Mouse (Mus musculus): ENCODE measurements at regions not wholly inside any gene's neighbourhood (a gene's known extent, or its start where the extent isn't known, plus 50 kb on each side); places are given as distances from the start of the nearest gene placed in this dataset.

DNA sequence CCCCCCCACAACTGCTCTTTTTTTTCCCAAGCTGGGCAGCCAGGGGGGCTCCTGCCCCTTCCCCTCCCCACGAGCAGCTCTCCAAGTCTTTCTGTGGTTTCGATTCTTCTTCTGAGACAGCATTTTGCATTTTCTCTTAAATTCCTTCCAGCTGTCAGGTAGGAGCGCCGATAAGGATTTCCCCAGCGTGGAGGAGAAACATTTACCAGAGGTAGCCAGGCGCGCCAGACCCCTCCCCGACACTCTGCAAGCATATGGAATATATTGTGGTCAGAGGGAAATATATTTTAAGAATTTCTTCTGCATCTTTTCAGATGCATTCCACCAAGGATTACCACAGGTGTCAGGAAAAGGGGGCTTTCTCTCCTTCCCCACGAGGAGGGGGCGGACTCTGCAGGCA, 111.9 kb downstream of the Tbx5 start:
- no peak for DNase-seq (ENCODE audit: extremely low spot score, low spot score)

DNA sequence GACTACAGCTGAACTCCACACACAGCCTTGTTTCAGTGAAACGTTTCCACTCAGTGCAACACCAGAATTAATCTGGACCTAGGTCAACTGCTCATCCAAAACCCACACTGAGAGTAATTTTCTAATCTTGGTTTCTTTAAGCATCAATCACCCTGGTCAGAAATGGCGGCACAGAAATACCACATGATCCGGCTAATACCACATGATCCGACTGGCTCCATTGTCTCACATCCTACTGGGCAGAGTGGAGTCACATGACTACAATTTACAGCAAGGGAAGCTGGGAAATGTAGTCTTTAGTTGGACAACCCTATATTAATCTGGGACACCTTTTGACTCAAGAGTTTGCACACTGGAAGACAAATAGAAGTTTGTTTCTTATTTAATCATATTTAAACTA, 115.9 kb downstream of the Tbx5 start:
- DNase-seq (ENCODE audit: extremely low spot score, low spot score), result no peak

DNA sequence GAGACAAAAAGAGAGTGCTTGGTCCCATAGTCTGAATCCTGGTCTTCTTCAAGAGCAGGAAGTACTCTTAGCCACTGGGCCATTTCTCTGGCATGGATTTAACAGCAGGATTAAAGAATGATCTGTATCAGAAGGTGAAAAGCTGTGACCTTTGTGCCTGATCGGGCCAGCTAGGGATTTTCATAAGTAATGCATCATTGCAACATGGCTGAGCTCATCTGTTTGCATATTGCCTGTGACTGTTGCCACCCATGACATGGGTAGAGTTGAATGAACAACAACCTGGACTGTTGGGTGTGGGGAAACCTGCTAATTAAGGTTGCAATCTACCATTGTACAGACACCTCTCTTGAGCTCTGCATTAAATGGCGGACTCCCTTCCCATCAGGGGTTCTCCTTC, 119.6 kb downstream of the Tbx5 start:
- DNase-seq (ENCODE audit: extremely low spot score, low spot score), result no peak

DNA sequence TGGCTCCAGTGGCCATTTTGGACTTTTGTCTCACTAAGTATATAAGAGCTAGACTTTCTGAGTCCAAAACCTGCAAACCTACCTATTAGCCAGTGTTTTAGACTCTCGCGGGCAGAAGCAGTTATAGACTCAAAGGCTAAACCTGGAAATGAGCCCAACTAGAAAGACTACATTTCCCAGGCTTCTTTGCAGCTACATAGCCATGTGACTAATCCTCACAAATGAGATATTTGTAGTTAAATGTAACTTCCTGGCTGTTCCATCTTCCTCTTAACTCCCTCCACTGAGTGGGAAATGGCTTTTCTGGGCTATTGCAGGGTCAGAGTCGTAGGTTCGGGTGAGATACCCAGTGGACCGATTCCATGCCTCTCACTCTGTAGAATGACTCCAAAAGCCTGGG, 120.7 kb downstream of the Tbx5 start:
- DNase-seq (ENCODE audit: extremely low spot score, low spot score), result no peak

DNA sequence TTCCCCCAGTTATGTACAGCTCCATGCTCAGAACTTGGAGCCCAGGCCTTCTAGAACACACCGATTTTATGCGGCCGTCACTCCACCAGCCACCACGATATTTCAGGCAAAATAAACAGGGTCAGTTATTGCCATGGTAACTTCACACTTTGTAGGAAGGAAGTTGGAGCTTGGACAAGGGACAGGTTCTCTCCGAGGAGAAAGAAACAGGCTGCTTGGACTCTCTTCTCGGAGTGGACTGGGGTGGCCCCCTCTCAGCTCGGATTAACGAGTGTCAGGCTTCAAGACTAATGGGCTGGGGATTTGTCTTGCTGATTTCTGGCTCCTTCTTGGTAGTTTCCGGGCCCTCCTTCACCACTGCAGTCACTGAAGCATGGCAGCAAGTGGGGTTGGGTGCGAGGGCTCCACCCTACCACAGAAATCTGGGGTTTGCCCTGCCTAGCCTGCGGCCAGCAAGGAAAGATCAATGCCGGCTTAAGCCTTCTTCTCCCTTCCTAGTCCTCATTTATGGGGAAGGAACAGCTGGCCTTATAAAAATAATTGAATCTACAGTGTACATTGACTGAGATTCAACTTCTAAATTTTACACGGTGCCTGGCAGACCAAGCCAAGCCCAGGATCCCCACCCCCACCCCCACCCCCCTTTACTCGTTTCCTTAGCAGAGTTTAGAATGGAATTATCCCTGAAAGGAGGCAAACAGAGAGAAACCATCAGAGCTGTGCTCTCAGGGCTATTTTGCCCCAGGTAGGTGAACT, 121.5 kb downstream of the Tbx5 start:
- DNase-seq (ENCODE audit: extremely low spot score, low spot score), result no peak

DNA sequence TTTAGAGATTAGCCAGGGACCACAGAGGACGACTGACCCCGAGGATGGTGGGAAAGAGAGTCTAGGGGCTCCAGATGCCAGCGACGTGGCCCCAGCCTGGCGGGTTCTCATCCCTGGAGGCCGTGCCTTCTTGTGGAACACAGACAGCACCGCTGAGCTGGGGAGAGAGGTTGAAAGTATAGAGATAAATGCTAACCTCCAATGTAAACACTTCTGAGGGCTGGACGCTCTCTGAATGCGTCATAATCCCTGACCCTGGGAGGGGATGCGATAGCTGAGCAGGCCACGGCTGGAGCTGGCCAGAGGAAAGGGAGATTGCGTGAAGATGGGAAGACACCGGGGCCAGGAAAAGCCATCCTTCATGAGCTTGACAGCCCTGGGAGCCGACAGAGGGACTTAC, 126.5 kb downstream of the Tbx5 start:
- no peak for DNase-seq (ENCODE audit: extremely low spot score, low spot score)

DNA sequence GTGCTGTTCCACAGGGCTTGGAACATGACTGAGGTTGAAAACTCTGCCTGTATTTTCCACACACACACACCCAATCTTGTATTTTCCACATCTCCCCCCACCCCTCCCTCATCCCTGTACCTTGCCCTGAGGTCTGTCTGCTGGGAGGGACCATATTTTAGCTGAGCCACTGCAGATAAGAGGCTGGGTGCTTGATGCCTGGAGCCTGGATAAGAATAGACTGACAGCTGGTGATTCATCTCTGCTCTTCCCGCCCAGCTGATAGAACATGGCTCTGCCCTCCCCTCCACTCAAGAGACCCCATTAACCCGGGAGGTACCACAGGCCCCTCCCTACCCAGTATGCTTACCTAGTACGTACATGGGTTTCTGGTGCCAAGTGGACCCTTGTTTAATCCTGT, 132.3 kb downstream of the Tbx5 start:
- DNase-seq (ENCODE audit: extremely low spot score, low spot score), result no peak

DNA sequence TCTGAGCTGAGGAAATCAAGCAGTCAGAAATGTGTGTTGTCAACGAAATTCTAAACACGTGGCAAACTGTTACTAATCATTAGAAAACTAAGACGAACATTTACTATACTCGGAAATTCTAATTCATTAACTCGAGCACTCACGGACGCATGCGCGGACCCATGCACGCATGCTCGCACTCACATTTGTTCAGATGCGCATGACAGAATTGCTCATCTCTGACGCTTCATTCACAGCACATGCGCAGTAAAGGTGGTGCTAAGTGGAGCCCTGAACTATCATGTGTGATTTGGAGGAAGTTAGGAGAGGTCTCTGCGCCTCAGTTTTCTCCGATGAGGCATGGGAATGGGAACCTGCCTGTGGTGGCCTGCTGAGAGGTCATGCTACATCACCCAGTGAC, 138.8 kb downstream of the Tbx5 start:
- no peak for DNase-seq (ENCODE audit: extremely low spot score, low spot score)

DNA sequence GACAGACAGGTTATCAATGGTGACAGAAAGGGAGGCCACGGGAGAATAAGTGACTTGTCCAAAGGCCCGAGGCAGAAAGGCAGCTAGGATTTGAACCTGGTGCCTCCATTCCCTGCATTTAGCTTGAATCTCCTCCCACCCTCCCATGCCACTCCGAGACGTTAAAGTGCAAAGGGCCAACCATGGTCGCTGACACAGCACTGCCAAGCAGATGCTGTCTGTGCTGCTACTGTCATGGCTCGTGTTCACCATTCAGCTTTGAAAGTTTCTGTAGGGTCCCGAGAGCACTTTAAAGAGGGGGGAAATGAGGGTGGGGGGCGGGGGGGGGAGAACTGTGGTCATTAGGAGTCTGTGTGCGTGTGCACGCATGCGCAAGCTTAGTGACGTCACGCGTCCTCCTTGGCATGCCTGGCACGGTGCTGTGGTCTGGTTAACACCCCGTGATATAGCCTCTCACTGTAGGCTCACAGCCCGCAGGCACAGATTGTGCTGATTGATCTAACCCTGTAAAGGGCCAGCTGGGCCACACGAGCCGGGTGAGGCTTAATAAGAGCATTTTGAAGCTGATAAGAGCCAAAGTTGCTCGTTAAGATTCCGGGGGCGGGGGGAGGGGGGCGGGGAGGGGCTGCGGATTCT, 140.5 kb downstream of the Tbx5 start:
- no peak for DNase-seq (ENCODE audit: extremely low spot score, low spot score)

DNA sequence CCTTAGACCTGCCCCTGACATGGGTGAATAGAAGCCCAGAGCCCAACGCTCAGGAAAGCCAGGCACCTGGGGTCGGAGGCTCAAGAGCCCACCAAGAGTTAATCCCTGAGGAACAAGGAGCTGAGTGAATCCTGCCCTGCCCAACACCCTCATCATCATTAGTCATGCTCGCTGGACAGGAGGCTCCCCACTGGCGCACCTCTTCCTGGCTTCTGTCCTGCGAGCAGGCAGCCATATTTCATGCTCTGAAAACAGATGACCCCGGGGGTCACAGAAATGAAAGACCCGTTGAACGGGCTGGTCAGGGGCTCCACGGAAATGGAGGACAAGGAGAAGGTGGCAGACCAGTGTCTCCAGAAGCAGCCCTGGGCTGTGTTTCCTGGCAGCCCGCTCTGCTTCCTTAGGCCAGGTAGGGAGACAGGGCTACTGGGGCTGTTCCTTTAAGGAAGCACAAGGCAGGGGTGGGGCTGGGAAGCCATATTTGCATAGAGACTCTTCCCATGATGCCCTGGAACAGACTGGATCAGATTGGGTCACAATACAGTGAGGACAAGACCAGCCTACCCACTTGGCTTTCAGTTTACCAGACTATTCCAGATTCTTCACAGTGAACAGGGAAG, 138.1 kb upstream of the Rbm19 start:
- peak; percentile 55 for DNase-seq (ENCODE audit: extremely low spot score, low spot score)

DNA sequence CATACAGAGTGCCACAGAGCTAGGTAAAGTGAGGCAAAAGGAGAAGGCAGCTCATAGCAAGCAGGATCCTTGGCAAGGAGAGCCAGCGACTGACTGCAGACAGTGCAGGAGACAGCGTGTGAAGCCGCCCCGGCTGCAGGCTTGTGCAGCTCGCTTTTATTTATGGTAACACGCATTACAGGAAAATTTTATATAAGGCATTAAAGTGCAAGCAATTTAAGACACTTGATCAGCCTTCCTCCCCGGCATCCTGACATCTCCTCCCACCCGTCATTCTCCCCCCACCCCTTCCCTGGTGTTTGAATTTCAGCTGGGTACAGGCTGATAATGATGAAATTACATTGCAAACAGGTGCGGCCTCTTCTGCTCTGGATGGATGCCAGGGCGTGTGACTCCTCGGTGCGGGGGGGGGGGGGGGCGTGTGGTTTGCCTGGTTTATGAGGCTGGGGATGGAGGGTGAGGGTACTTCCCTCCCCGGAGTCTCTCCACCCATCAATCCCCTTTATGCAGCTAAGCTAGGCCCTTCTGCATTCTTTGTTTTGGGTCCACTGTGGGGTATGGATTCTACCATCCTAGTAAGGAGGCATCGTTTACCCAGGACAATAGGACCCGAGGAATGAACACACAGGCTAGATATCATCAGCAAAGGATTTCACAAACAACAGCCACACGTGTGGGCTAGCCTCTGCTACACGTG, 135.0 kb upstream of the Rbm19 start:
- no peak for DNase-seq (ENCODE audit: extremely low spot score, low spot score)

DNA sequence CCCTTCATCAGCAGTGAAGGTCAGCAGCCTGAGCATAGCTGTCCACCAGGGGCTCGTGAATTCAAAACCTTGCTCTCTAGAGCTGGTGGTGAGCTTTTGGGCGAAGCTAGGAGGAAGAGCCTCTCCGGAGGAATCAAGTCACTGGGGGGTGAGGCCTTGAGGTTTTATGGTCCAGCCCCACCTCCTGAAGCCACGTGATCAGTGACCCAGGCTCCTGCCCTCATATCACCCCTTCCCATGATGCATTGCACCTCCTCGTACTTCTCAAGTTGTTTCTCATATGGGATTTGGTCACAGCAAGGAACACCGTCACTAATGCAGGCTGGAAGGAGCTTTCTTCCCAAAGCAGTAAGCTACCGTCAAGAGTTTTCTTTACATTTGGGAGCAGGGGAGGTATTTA, 132.1 kb upstream of the Rbm19 start:
- no peak for DNase-seq (ENCODE audit: extremely low spot score, low spot score)

DNA sequence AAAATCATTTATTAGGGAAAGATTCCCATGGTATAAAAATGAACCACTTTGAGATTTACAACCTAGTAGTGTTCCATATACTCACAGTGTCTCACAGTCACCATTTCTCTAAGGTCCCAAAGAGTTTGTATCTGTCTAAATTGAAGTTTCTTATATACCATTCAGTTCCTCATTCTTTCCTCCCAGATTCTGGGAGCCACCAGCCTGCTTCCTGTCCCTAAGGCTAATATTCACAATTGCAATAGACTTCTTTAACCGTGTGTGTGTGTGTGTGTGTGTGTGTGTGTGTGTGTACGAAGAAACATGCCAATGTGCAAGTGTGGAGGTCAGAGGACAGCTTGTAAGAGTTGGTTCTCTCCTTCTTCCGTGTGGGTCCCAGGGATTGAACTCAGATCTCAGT, 124.1 kb upstream of the Rbm19 start:
- no peak for DNase-seq (ENCODE audit: extremely low spot score, low spot score)

DNA sequence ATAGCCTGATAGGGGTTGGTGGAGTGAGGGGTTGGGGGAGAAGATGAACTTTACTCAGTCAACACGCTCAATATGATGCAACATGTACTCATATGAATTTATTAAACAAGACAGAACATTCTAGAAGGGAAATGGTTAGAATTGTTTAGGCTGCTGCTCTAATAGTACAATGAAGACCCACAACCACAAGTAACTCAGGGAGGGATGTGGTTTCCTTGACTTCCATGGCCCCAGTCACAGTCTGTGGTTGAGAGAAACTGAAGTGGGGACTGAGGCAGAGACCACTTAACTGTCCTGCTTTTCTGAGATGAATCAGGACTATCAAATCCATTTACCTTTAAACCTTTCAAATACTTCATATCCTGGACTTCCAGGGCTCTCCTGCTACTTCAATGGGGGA, 120.5 kb upstream of the Rbm19 start:
- no peak for DNase-seq (ENCODE audit: extremely low spot score, low spot score)

DNA sequence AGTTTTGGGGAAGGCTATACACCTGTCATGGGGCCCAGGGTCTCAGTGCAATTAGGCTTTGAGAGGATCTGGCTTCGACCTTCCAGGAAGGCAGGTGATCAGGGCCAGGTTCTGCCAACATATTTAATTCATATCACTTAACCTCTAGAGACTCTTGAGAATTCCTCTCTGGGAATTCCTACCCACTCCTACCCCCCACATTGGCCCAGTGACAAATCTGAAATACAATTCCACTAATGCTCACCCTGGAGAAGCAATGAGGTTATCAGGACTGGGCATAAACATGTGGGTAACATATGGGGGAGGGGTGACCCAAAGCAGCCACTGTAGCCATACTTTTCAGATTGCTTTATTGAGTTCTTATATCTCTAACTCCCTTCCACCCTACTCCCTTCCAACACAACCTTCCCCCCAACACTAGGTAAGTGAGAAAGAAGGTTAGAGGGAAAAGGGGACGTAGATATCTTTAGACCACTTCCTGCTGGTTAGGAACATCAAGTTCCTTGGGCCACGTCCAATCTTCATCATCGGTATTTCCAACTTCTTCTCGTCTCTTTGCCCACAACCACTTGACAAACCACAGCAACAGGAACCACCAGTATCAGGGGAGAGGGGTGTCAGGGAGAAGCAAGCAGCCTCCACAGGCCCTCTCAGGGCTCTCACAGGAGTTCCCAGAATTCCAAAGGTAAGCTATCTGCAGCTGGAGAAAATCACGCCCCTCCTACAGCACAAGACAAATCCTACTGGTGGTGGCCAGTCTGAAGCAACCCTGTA, 110.4 kb upstream of the Rbm19 start:
- DNase-seq (ENCODE audit: extremely low spot score, low spot score), result no peak

DNA sequence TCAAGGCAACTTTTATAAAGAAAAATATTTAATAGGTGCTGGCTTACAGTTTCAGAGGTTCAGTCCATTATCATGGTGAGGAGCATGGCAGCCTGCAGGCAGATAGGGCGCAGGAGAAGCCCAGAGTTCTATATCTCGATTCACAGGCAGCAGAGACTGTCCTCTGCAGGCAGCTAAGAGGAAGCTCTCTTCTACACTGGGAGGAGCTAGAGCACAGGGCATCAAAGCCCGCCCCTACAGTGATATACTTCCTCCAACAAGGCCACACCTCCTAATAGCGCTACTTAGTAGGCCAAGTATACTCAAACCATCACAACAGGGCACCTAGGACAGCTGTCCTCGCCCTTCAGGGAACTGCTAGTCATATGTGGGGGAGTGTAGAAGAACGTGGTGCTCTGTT, 108.5 kb upstream of the Rbm19 start:
- DNase-seq (ENCODE audit: extremely low spot score, low spot score), result no peak

DNA sequence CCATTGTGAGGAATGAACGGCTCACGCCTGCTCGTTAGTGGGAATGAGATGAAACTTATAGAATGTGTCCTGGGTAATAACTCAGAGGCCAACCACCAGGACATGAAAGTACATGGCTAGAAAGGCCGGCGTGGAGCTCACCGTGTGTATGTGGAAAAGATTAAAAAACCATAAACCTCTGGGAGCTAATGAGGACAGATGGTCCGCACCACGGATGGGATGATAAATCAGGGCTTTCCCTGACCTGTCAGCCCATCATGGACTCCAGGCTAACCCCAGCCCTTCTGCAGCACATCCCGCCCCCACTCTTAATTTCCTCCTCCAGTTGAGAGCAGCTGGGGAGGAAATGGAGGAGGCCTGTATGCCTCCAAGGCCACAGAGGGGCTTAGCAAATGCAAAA, 108.0 kb upstream of the Rbm19 start:
- peak; percentile 21 for DNase-seq (ENCODE audit: extremely low spot score, low spot score)

DNA sequence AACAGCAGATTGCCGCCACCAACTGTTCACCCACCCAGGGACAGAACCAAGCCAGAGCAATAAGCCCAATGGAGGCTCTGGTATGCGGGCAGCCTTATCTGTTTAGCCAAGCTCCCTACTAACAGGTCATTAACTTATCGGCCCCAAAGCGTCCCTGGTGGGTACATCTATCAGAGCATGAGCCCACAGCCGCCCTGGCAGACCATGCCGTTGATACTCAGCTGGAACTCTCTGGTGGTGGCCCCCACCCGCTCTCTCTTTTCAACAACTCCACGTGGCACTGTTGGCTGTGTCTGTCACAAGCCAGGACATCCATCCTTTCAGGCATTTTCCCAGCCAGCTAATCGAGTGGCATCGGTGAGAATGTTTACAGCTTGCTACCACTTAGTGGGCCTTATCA, 100.8 kb upstream of the Rbm19 start:
- DNase-seq (ENCODE audit: extremely low spot score, low spot score), result no peak

DNA sequence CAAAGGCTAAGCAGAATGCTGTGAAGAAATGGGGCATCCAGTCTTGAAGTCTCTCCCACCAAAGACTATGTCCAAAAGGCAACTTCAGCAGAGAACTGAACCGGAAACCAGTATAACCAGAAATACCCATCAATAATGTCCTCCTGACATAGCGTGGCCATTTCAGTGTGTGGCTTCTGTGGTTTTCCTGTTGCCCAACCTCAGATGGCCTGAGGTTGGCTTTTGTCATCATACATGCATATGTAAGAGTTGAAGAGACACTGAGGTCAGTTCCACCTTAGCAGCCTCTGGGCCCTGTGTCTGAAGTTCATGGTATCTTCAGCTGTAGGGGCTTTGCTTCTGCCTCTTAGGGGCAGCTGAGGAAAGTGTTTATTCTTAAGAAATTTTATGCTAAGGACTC, 98.1 kb upstream of the Rbm19 start:
- DNase-seq (ENCODE audit: extremely low spot score, low spot score), result no peak

DNA sequence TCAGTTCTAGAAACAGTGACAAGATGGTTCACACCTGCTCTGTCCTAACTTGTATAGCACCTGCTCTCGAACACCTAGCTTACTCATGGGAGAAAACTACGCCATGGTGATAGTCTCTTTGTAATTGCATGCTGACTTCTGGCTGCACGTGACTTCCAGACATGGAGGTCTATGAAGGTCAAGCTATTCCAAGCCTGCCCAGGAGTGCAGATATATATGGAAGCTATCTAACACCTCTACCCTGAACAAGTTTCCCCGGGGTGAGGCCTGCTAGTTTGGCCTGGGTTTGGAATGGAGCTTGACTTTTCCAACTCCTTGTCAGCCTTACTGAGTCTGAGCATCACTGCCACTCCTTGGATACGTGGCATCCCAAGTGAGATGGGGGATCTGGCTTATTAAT, 95.5 kb upstream of the Rbm19 start:
- no peak for DNase-seq (ENCODE audit: extremely low spot score, low spot score)

DNA sequence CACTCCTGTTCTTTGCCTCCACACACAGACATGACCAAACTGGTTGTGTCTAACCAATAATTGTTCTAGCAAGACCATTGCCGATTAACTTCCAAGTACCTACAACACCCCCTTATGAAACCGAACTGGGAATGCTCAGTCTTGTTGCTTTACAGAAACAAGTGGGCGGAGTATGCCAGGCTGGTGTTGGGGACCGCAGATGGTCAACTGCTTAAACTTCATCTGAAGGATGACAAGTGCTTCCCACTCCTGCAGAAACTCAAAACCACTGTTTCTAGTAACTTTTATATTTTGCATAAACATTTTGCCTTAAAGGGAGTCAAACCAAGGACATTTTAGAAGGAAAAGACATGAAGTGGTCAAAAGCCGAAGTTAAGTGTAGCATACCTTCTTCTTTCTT, 94.0 kb upstream of the Rbm19 start:
- no peak for DNase-seq (ENCODE audit: extremely low spot score, low spot score)

DNA sequence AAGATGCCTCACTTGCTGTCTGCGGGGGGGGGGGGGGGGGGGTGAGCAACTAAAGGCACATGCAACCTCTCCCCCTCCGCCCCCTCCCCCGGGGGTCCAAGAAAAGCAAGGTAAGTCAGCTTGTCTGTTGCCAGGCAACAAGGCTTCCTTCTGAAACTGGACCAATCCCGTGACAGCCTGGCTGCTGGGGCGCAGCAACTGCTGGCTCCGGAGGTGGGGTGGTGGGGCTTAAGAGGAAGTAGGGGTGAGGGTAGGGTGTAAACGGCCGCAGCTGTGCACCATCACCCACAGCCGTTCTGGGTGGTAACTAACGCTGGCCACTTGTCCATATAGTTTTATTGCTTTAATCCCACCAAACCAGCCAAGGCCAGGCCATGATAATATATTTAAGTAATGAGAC, 92.2 kb upstream of the Rbm19 start:
- DNase-seq (ENCODE audit: extremely low spot score, low spot score), result peak; percentile 20

Measured in neural tube, embryonic 10.5 days (tissue).